Mouse (Mus musculus) CD4-positive helper T cell, adult 2 months (primary cell): Measurements from ENCODE around the gene Gm10203.
"Not testable (repeated sequence)": the region's sequence is repeated elsewhere in the genome, so short reads cannot be mapped to it uniquely, and the experiment has no call there.

Experiments used
- DNase-seq: peaks from one replicate; pipeline ENCODE4 v3.0.0-alpha.2; 2012; ENCODE audit warnings: low read depth, missing footprints, low spot score

Gm10203 gene

GRCm38 (mm10) chr6:149134391-149135150, 4.6 kb downstream of the Gm10203 start:
- DNase-seq = no peak

GRCm38 (mm10) chr6:149135631-149136030, 5.7 kb downstream of the Gm10203 start:
- DNase-seq = no peak

GRCm38 (mm10) chr6:149137936-149138335, 8.0 kb downstream of the Gm10203 start:
- no peak for DNase-seq

- DNase-seq = no peak
Measured at GRCm38 (mm10) chr6:149139011-149139410, 9.0 kb downstream of the Gm10203 start.

- DNase-seq = no peak
Measured at GRCm38 (mm10) chr6:149139471-149139870, 9.5 kb downstream of the Gm10203 start, which contains the start of gene Etfbkmt. Gene Etfbkmt (plus strand): TSS chr6:149139849.

GRCm38 (mm10) chr6:149141393-149142173, 11.6 kb downstream of the Gm10203 start:
- peak; percentile 90 for DNase-seq

- no peak for DNase-seq
Measured at GRCm38 (mm10) chr6:149145143-149145542, 15.2 kb downstream of the Gm10203 start.

- no peak for DNase-seq
Measured at GRCm38 (mm10) chr6:149148436-149149229, 18.7 kb downstream of the Gm10203 start.

GRCm38 (mm10) chr6:149152119-149152518, 22.1 kb downstream of the Gm10203 start:
- DNase-seq = no peak

GRCm38 (mm10) chr6:149153473-149154115, 23.6 kb downstream of the Gm10203 start:
- DNase-seq = no peak

- DNase-seq = no peak
Measured at GRCm38 (mm10) chr6:149154116-149155030, 24.4 kb downstream of the Gm10203 start.

GRCm38 (mm10) chr6:149155031-149155841, 25.3 kb downstream of the Gm10203 start:
- DNase-seq = no peak

GRCm38 (mm10) chr6:149167038-149167437, 37.1 kb downstream of the Gm10203 start:
- DNase-seq = not testable (repeated sequence)

GRCm38 (mm10) chr6:149167672-149168071, 37.7 kb downstream of the Gm10203 start:
- no peak for DNase-seq

GRCm38 (mm10) chr6:149168436-149168835, 38.5 kb downstream of the Gm10203 start:
- DNase-seq = no peak

GRCm38 (mm10) chr6:149169965-149170364, 40.0 kb downstream of the Gm10203 start:
- not testable (repeated sequence) for DNase-seq

GRCm38 (mm10) chr6:149173831-149174625, 44.1 kb downstream of the Gm10203 start:
- DNase-seq = no peak

GRCm38 (mm10) chr6:149174932-149175570, 45.1 kb downstream of the Gm10203 start:
- no peak for DNase-seq
